Mouse (Mus musculus) neural tube, embryonic 11.5 days (tissue): ENCODE data around the gene Rmnd5b. TPM values are rescaled to one million over a fixed set of nuclear protein-coding genes. Genes with fewer than 3 reads are reported as not detected.

Experiments
- ATAC-seq: fragments of 200-750 bp; cut with Nextera tagmentation; 2 replicates; pipeline ENCODE4 v1.8.0; 2017; ENCODE audit warnings: moderate number of reproducible peaks, mild to moderate bottlenecking, moderate TSS enrichment, moderate library complexity; ENCODE audit not compliant: insufficient read depth, low FRiP score, low TSS enrichment
- DNase-seq: peaks from one replicate; pipeline ENCODE4 v3.0.0-alpha.2; 2015; ENCODE audit warnings: low spot score
- H3K27ac ChIP-seq: fragments of 300-500 bp; sonication (generic); 2 replicates; pipeline ENCODE4 v1.5.1; 2014; ENCODE audit warnings: low read depth, mild to moderate bottlenecking, low read length
- H3K27me3 ChIP-seq: fragments of 300-500 bp; sonication (generic); 2 replicates; pipeline ENCODE4 v1.6.1; 2014; ENCODE audit warnings: mild to moderate bottlenecking, low read length, mixed read lengths; ENCODE audit not compliant: control insufficient read depth, insufficient read depth
- H3K36me3 ChIP-seq: fragments of 300-500 bp; sonication (generic); 2 replicates; pipeline ENCODE4 v1.6.1; 2014; ENCODE audit warnings: mild to moderate bottlenecking, low read length, moderate library complexity, mixed read lengths; ENCODE audit not compliant: control insufficient read depth, insufficient read depth
- H3K4me1 ChIP-seq: fragments of 300-500 bp; sonication (generic); 2 replicates; pipeline ENCODE4 v1.6.1; 2014; ENCODE audit warnings: low read length, mixed read lengths; ENCODE audit not compliant: control insufficient read depth, insufficient read depth
- H3K4me2 ChIP-seq: fragments of 300-500 bp; sonication (generic); 2 replicates; pipeline ENCODE4 v1.6.1; 2014; ENCODE audit warnings: low read depth, mild to moderate bottlenecking, moderate library complexity
- H3K4me3 ChIP-seq: fragments of 300-500 bp; sonication (generic); 2 replicates; pipeline ENCODE4 v1.5.1; 2014; ENCODE audit warnings: low read depth, low read length
- H3K9ac ChIP-seq: fragments of 300-500 bp; sonication (generic); 2 replicates; pipeline ENCODE4 v1.6.1; 2014; ENCODE audit warnings: mild to moderate bottlenecking, low read length
- H3K9me3 ChIP-seq: fragments of 300-500 bp; sonication (generic); 2 replicates; pipeline ENCODE4 v1.6.1; 2016; ENCODE audit warnings: low read length; ENCODE audit not compliant: control insufficient read depth
- WGBS: fragments of 180-500 bp; shearing (Covaris S2); extraction: QIAGEN DNeasy Blood & Tissue Kit; methylation state at CpG from one replicate; pipeline ENCODE4 v1.1.7; 2014; 5-methylcytosine and 5-hydroxymethylcytosine counted together
- polyA plus RNA-seq: library from polyadenylated mRNA; unstranded; fragments of >200 nt; fragmentation: Nextera tagmentation; extraction: Ambion mirVana; gene quantifications from 2 replicates; pipeline ENCODE4 v1.2.1, GENCODE M21; 2014

Rmnd5b gene
- polyA plus RNA-seq, 1 experiment from 2014 or later: 52.6 TPM

DNA sequence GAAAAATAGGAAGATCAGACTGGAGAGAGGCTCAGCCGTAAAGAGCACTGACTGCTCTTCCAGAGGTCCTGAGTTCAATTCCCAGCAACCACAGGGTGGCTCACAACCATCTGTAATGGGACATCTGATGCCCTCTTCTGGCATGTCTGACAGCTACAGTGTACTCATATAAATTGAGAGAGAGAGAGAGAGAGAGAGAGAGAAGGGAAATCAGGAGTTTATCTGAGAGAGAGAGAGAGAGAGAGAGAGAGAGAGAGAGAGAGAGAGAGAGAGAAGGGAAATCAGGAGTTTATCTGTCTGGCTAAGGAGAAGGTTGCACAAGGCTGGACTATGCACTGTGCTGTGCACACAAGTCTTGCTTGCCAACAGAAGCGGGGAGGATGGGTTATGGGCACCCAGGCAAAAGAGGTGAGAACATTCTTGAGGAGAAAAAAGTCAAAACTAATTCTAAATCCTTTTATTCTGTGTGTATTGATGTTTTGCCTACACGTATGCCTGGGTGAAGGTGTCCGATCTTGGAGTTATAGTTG is 17.3 kb upstream of the Rmnd5b start:
- H3K27me3 ChIP-seq: peaks cover 9% of the 10 kb centered on the region; the same call in 1 of the 2 replicates
- H3K27ac ChIP-seq: no peak overlapping the region
- 93% methylated on average over 4 of the region's 4 CpGs for WGBS
- H3K4me3 ChIP-seq: no peak overlapping the region
- no peaks in the 10 kb centered on the region for H3K9me3 ChIP-seq
- no peak overlapping the region for H3K9ac ChIP-seq
- no peaks in the 10 kb centered on the region for H3K36me3 ChIP-seq
- ATAC-seq: no peak
- peaks cover 18% of the 10 kb centered on the region for H3K4me1 ChIP-seq
- no peak overlapping the region for H3K4me2 ChIP-seq
- DNase-seq: no peak

DNA sequence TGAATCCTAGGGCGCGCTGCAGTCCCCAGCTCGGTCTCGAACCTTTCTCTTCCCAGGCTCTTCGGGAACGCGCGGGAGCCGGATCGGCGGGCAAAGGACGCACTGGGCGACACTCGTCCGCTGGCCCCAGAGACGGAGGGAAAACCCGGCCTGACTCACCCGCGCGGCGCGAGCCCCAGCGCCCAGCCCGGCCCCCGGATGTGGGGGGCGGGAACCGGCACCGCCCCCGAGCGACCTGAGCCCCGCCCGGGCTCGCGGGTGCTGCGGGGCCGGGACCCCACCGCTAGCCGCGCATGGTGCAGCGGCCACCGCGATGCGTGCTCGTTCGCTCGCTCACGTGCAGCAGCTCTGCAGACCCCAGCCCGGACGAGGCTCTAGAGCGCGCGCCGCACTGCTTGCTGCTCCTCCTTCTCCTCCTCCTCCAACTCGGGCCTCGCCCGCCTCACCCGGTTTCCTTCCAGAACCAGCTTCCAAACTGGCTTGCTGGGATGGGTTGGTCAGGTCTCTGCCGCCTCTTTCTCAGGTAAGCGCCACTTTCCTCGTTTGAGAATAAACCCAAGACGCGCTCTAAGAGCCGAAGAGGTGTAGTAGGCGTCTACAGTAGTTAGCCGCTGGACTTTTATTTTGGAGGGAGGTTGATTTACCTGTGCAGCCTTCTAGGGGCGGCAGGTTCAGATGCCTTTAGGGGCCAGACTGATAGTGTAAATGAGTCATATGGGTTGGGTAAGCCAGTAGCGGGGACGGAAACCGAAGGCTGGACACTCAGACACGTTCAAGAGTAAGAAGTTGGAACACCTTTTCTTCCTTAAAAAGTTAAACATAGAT is 15.2 kb upstream of the Rmnd5b start, which contains the start of the genes N4bp3 and D930048N14Rik:
TSS of gene N4bp3 (minus strand) at position 152 of the 825 bp plus-strand sequence.
TSS of gene D930048N14Rik (plus strand) at position 264 of the 825 bp plus-strand sequence.
- Histone ChIP-seq H3K9ac (peak within 1 kb of the TSS; percentile 69), H3K36me3 (no peaks in the 10 kb centered on the region), H3K4me2 (peak within 1 kb of the TSS; percentile 95), H3K4me1 (peaks cover 19% of the 10 kb centered on the region), H3K27me3 (peaks cover 9% of the 10 kb centered on the region; the same call in 1 of the 2 replicates), H3K4me3 (peak within 1 kb of the TSS; percentile 63), H3K27ac (no peak within 1 kb of the TSS), H3K9me3 (no peaks in the 10 kb centered on the region)
- WGBS: 2% methylated on average over 66 of the region's 70 CpGs
- peak; percentile 68 for DNase-seq
- peak; percentile 64 for ATAC-seq

GRCm38 (mm10) chr11:51650261-51650660 is 14.6 kb upstream of the Rmnd5b start:
- Histone ChIP-seq H3K9ac (peak overlapping the region; percentile 69), H3K4me1 (peaks cover 19% of the 10 kb centered on the region), H3K36me3 (0 out of 2 replicates have a peak, but pooled peaks cover 1% of the 10 kb centered on the region), H3K27ac (no peak overlapping the region), H3K27me3 (peaks cover 9% of the 10 kb centered on the region; the same call in 1 of the 2 replicates), H3K9me3 (no peaks in the 10 kb centered on the region), H3K4me2 (peak overlapping the region; percentile 95), H3K4me3 (peak overlapping the region; percentile 63)
- ATAC-seq (0 out of 2 replicates have a peak, but pooled peaks have one; percentile 6), DNase-seq (no peak)
- WGBS: under 1% methylated on average over 29 of the region's 30 CpGs

DNA sequence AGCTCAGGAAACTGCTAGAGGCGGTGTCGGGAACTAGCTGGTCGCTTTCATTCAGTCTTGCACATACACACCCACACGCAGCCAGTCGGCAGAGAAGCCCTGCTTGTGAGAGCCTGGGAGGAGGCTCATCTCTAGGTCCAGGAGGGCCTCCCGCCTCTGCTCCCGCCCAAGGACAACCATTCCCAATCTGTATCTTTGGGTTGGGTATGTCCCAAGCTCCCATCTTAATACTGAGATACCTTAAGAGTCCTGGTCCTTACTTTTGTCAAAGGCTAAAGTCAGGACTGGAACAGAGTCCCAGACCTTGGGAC is 14.1 kb upstream of the Rmnd5b start:
- WGBS: 1% methylated on average over 7 of the region's 7 CpGs
- ATAC-seq (no peak), DNase-seq (peak; percentile 39)
- Histone ChIP-seq H3K27ac (no peak overlapping the region), H3K9ac (peak overlapping the region; percentile 69), H3K27me3 (peaks cover 9% of the 10 kb centered on the region; the same call in 1 of the 2 replicates), H3K9me3 (no peaks in the 10 kb centered on the region), H3K36me3 (0 out of 2 replicates have a peak, but pooled peaks cover 2% of the 10 kb centered on the region), H3K4me1 (peaks cover 19% of the 10 kb centered on the region), H3K4me3 (peak overlapping the region; percentile 63), H3K4me2 (peak overlapping the region; percentile 95)

DNA sequence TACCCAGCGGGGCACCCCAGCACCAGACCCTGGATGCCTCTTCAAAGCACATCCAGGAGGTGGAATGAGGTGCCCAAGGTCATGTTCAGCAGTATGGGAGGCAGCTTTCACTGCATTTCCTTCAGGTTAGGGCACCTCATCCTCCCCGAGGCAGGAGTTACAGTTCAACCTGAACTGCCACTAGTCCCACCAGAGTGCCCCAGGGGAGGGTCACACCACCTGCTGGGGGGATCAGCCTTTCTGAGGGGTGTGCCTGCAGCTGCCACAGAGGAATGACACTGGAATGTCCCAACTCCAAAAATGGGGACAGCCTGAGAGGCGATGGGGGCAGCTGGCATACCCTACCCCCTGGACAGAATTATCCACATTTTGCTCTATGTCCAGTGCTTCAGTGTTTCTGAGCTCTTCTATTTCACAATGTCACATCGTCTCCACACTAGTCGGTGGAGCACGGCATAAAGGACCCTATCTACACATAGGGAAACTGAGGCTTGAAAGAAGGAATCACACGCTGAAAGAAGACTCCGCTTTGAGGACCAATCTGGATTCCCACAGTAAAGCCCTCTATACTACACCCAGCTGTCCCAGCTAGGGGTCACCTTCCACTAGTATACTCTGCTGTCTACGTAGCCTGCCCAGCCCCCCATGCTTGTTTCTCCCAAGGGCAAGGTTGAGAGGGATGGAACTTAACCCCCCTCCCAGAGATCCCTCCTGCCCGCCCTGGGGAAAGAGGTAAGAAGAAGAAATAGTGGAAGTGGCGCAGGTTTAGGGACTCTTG is 13.6 kb upstream of the Rmnd5b start:
- peaks cover 19% of the 10 kb centered on the region for H3K4me1 ChIP-seq
- no peak overlapping the region for H3K9ac ChIP-seq
- H3K27ac ChIP-seq: no peak overlapping the region
- H3K36me3 ChIP-seq: peaks cover 4% of the 10 kb centered on the region; the same call in 1 of the 2 replicates
- H3K27me3 ChIP-seq: peaks cover 9% of the 10 kb centered on the region; the same call in 1 of the 2 replicates
- WGBS: 26% methylated on average over 11 of the region's 11 CpGs
- no peaks in the 10 kb centered on the region for H3K9me3 ChIP-seq
- ATAC-seq: no peak
- H3K4me3 ChIP-seq: peak overlapping the region; percentile 63
- H3K4me2 ChIP-seq: peak overlapping the region; percentile 95
- DNase-seq: no peak

DNA sequence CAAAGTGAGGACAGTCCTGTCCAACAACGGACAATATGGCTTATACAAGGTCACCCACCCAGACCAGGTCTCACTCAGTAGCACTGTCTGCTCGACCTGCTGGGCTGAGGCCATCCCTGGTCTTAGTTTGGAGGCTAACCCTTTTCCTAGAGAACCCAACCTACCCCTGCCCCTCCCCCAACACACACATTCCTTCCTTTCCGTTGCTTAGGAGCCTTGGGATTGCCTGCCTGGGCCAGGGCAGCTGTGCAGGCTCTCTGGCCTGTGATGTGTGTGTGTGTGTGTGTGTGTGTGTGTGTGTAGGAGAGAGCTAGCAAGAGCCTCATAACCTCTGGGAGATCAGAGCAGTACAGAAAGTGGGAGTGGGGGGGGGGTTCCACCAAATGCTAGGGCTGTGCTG is 12.9 kb upstream of the Rmnd5b start:
- Histone ChIP-seq H3K4me1 (peaks cover 19% of the 10 kb centered on the region), H3K4me3 (no peak overlapping the region; the same call in 1 of the 2 replicates), H3K36me3 (peaks cover 4% of the 10 kb centered on the region; the same call in 1 of the 2 replicates), H3K27ac (peak overlapping the region; percentile 20; the same call in 1 of the 2 replicates), H3K27me3 (peaks cover 9% of the 10 kb centered on the region; the same call in 1 of the 2 replicates), H3K9ac (no peak overlapping the region), H3K9me3 (no peaks in the 10 kb centered on the region), H3K4me2 (peak overlapping the region; percentile 95)
- DNase-seq: peak; percentile 76
- 8% methylated on average over 3 of the region's 3 CpGs for WGBS
- ATAC-seq: peak; percentile 66; the same call in 1 of the 2 replicates

- no peak overlapping the region for H3K4me2 ChIP-seq
- peaks cover 4% of the 10 kb centered on the region; the same call in 1 of the 2 replicates for H3K36me3 ChIP-seq
- H3K4me1 ChIP-seq: peaks cover 19% of the 10 kb centered on the region
- no peaks in the 10 kb centered on the region for H3K9me3 ChIP-seq
- H3K4me3 ChIP-seq: no peak overlapping the region
- H3K9ac ChIP-seq: peak overlapping the region; percentile 10; the same call in 1 of the 2 replicates
- DNase-seq (no peak), ATAC-seq (no peak)
- H3K27me3 ChIP-seq: peaks cover 9% of the 10 kb centered on the region; the same call in 1 of the 2 replicates
- peak overlapping the region; percentile 34; the same call in 1 of the 2 replicates for H3K27ac ChIP-seq
- 62% methylated on average over 15 of the region's 15 CpGs for WGBS
These were observed 11.3 kb upstream of the Rmnd5b start for GRCm38 (mm10) chr11:51646751-51647667.
